Mouse (Mus musculus) liver, embryonic 14 days (tissue): ENCODE data around the gene Fance. TPM values are rescaled to one million over a fixed set of nuclear protein-coding genes. Genes with fewer than 3 reads are reported as not detected.

Experiments used
- polyA plus RNA-seq: library from polyadenylated mRNA; depleted of rRNA; stranded (reverse); fragments of >200 nt; gene quantifications from 2 replicates; pipeline ENCODE4 v1.2.3, GENCODE M21; 2012; rRNA removed

Fance gene
- 3.9 and 5.3 TPM in 2 replicates for polyA plus RNA-seq

GRCm38 (mm10) chr17:28313212-28313879, at the start of gene Fance:
Gene Fance (plus strand): TSS chr17:28313519.

GRCm38 (mm10) chr17:28328366-28328928, 15.1 kb downstream of the Fance start, which contains the start of gene Rpl10a:
Gene Rpl10a (plus strand): TSS chr17:28328471.

GRCm38 (mm10) chr17:28350466-28351352, 37.4 kb downstream of the Fance start, which contains the start of gene Tead3:
Gene Tead3 (minus strand): TSS chr17:28350817.

GRCm38 (mm10) chr17:28365122-28365521, 51.8 kb downstream of the Fance start, which contains the start of gene Tulp1:
Gene Tulp1 (minus strand): TSS chr17:28365222.

Other genes starting within 250 kb of the Fance start
- 0.10 and 0.12 TPM in 2 replicates for gene Tcp11, start 232.9 kb upstream of the Fance start, polyA plus RNA-seq
- 0.23 and 0.34 TPM in 2 replicates for gene Scube3, start 171.4 kb upstream of the Fance start, polyA plus RNA-seq
- 6.4 and 6.5 TPM in 2 replicates for gene Zfp523, start 136.4 kb upstream of the Fance start, polyA plus RNA-seq
- gene Def6, start 105.7 kb upstream of the Fance start, polyA plus RNA-seq = 11.7 and 11.8 TPM in 2 replicates
- gene Ppard, start 80.8 kb upstream of the Fance start, polyA plus RNA-seq = 4.7 and 5.3 TPM in 2 replicates
- gene Rpl10a, start 15.0 kb downstream of the Fance start, polyA plus RNA-seq = 1,745 and 1,892 TPM in 2 replicates
- 1.8 and 1.9 TPM in 2 replicates for gene Tead3, start 37.3 kb downstream of the Fance start, polyA plus RNA-seq
- 0.26 and 0.28 TPM in 2 replicates for gene Tulp1, start 51.7 kb downstream of the Fance start, polyA plus RNA-seq
- gene Fkbp5, start 204.0 kb downstream of the Fance start, polyA plus RNA-seq = 7.8 and 8.6 TPM in 2 replicates
- not detected in 2 replicates for gene Armc12, start 217.3 kb downstream of the Fance start, polyA plus RNA-seq
- gene Clpsl2, start 235.9 kb downstream of the Fance start, polyA plus RNA-seq = not detected in 2 replicates
- 0.75 and 1.3 TPM in 2 replicates for gene Clps, start 247.2 kb downstream of the Fance start, polyA plus RNA-seq